Mouse (Mus musculus): ENCODE results near the gene Izumo1r. TPM values are rescaled to one million over a fixed set of nuclear protein-coding genes. Genes with fewer than 3 reads are reported as not detected.

The Izumo1r gene
- not detected in 2 replicates for polyA plus RNA-seq (2021; fragmentation: Nextera tagmentation)
- long read RNA-seq, experiment 1: 0 reads
- long read RNA-seq, experiment 2: 0 reads

GRCm38 (mm10) chr9:14903581-14904378 lies at the start of gene Izumo1r:
Gene Izumo1r (minus strand): TSS chr9:14903949.

GRCm38 (mm10) chr9:14859868-14860639 lies 43.7 kb downstream of the Izumo1r start, which contains the start of gene Gpr83:
Gene Gpr83 (plus strand): TSS chr9:14860210.

Other genes starting within 250 kb of the Izumo1r start
- gene Piwil4, start 163.2 kb downstream of the Izumo1r start, polyA plus RNA-seq (2021; fragmentation: Nextera tagmentation): 0.06 TPM in 1 of 2 replicates, not detected in the other
- gene Fut4, start 151.6 kb downstream of the Izumo1r start, polyA plus RNA-seq (2021; fragmentation: Nextera tagmentation): 0.14 and 0.16 TPM in 2 replicates
- gene 1700012B09Rik, start 132.9 kb downstream of the Izumo1r start, polyA plus RNA-seq (2021; fragmentation: Nextera tagmentation): 7.3 and 10.0 TPM in 2 replicates
- gene Mre11a, start 119.3 kb downstream of the Izumo1r start, polyA plus RNA-seq (2021; fragmentation: Nextera tagmentation): 3.6 and 5.1 TPM in 2 replicates
- gene Ankrd49, start 119.1 kb downstream of the Izumo1r start, polyA plus RNA-seq (2021; fragmentation: Nextera tagmentation): 9.6 and 9.8 TPM in 2 replicates
- gene Gpr83, start 43.7 kb downstream of the Izumo1r start, polyA plus RNA-seq (2021; fragmentation: Nextera tagmentation): 10.3 and 12.3 TPM in 2 replicates
- gene Panx1, start 141.5 kb upstream of the Izumo1r start, polyA plus RNA-seq (2021; fragmentation: Nextera tagmentation): 30.9 and 36.3 TPM in 2 replicates
- gene Hephl1, start 208.2 kb upstream of the Izumo1r start, polyA plus RNA-seq (2021; fragmentation: Nextera tagmentation): not detected in 2 replicates

Data from layer of hippocampus, adult 6 months (tissue).